Mouse (Mus musculus) lung, postnatal 0 days (tissue): ENCODE results near the gene Flii. TPM values are rescaled to one million over a fixed set of nuclear protein-coding genes. Genes with fewer than 3 reads are reported as not detected.
A peak's percentile ranks its signal among the peaks of the same experiment; 100 is the strongest.

Experiments used
- ATAC-seq: fragments of 200-750 bp; cut with Nextera tagmentation; 2 replicates; pipeline ENCODE4 v1.8.0; 2017; ENCODE audit warnings: moderate library complexity
- DNase-seq: peaks from one replicate; pipeline ENCODE4 v3.0.0-alpha.2; 2016; ENCODE audit warnings: low spot score
- H3K27ac ChIP-seq: fragments of 300-500 bp; sonication (generic); 2 replicates; pipeline ENCODE4 v1.5.1; 2014; ENCODE audit warnings: antibody characterized with exemption, mild to moderate bottlenecking, low read length, mixed read lengths
- H3K27me3 ChIP-seq: fragments of 300-500 bp; sonication (generic); replicated peaks from 2 replicates; pipeline ENCODE4 v1.6.1; 2014; ENCODE audit warnings: low read length, mixed read lengths; ENCODE audit not compliant: insufficient read depth
- H3K36me3 ChIP-seq: fragments of 300-500 bp; sonication (generic); 2 replicates; pipeline ENCODE4 v1.6.1; 2014; ENCODE audit warnings: low read length, mixed read lengths; ENCODE audit not compliant: insufficient read depth
- H3K4me1 ChIP-seq: fragments of 300-500 bp; sonication (generic); 2 replicates; pipeline ENCODE4 v1.6.1; 2014; ENCODE audit warnings: antibody characterized with exemption, low read depth, low read length, mixed read lengths; ENCODE audit not compliant: insufficient read depth
- H3K4me2 ChIP-seq: fragments of 300-500 bp; sonication (generic); replicated peaks from 2 replicates; pipeline ENCODE4 v1.6.1; 2014; ENCODE audit warnings: low read depth, mild to moderate bottlenecking, low read length, moderate library complexity, mixed read lengths
- H3K4me3 ChIP-seq: fragments of 300-500 bp; sonication (generic); 2 replicates; pipeline ENCODE4 v1.5.1; 2014; ENCODE audit warnings: low read depth, low read length
- H3K9ac ChIP-seq: fragments of 300-500 bp; sonication (generic); replicated peaks from 2 replicates; pipeline ENCODE4 v1.6.1; 2014; ENCODE audit warnings: low read depth, mild to moderate bottlenecking
- H3K9me3 ChIP-seq: fragments of 300-500 bp; sonication (generic); 2 replicates; pipeline ENCODE4 v1.6.1; 2016; ENCODE audit warnings: low read length, mixed read lengths
- CTCF ChIP-seq: IDR thresholded peaks from 2 replicates; pipeline ENCODE4 v1.5.1; 2016; ENCODE audit warnings: antibody characterized with exemption, mild to moderate bottlenecking
- EP300 ChIP-seq: IDR thresholded peaks from 2 replicates; pipeline ENCODE4 v1.6.1; 2016; ENCODE audit warnings: antibody characterized with exemption, mild to moderate bottlenecking, control low read depth
- WGBS: fragments of 180-500 bp; shearing (Covaris S2); extraction: QIAGEN DNeasy Blood & Tissue Kit; methylation state at CpG from one replicate; pipeline ENCODE4 v1.1.7; 2014; 5-methylcytosine and 5-hydroxymethylcytosine counted together
- polyA plus RNA-seq: library from polyadenylated mRNA; unstranded; fragments of >200 nt; fragmentation: Nextera tagmentation; extraction: Ambion mirVana; gene quantifications from 2 replicates; pipeline ENCODE4 v1.2.1, GENCODE M21; 2015

The Flii gene
- 72.4 and 77.3 TPM in 2 replicates for polyA plus RNA-seq

- Histone ChIP-seq H3K4me1 (peaks cover 13% of the 10 kb centered on the region; the same call in 1 of the 2 replicates), H3K4me2 (peak within 1 kb of the TSS; percentile 65), H3K9ac (peak within 1 kb of the TSS; percentile 86), H3K27me3 (no peaks in the 10 kb centered on the region), H3K4me3 (peak within 1 kb of the TSS; percentile 89), H3K9me3 (no peaks in the 10 kb centered on the region), H3K27ac (peak within 1 kb of the TSS; percentile 92), H3K36me3 (0 out of 2 replicates have a peak, but pooled peaks cover 15% of the 10 kb centered on the region)
- peak; percentile 84 for ATAC-seq
- WGBS, result under 1% methylated on average over 37 of the region's 71 CpGs
- peak; percentile 90 for DNase-seq
- TF ChIP-seq EP300, result no peak
- TF ChIP-seq CTCF, result peak; percentile 70
Measured at GRCm38 (mm10) chr11:60726601-60727391, at the start of gene Flii. TSS of gene Flii (minus strand) at chr11:60727263.

GRCm38 (mm10) chr11:60776107-60776828, 49.2 kb upstream of the Flii start:
- peak overlapping the region; percentile 78 for H3K27ac ChIP-seq
- DNase-seq (peak; percentile 32), ATAC-seq (no peak)
- H3K4me3 ChIP-seq, result peak overlapping the region; percentile 71
- WGBS, result 3% methylated on average over 17 of the region's 17 CpGs
- H3K9ac ChIP-seq, result peak overlapping the region; percentile 68
- no peaks in the 10 kb centered on the region for H3K9me3 ChIP-seq
- H3K27me3 ChIP-seq, result no peaks in the 10 kb centered on the region
- peaks cover 44% of the 10 kb centered on the region for H3K4me1 ChIP-seq
- H3K36me3 ChIP-seq, result no peaks in the 10 kb centered on the region; the same call in 1 of the 2 replicates
- peak overlapping the region; percentile 70 for H3K4me2 ChIP-seq
- TF ChIP-seq CTCF (no peak), EP300 (no peak)

GRCm38 (mm10) chr11:60775578-60775977, 48.5 kb upstream of the Flii start:
- 34% methylated on average over 6 of the region's 6 CpGs for WGBS
- peak overlapping the region; percentile 12; the same call in 1 of the 2 replicates for H3K9ac ChIP-seq
- DNase-seq, result no peak
- H3K9me3 ChIP-seq, result no peaks in the 10 kb centered on the region
- H3K27ac ChIP-seq, result peak overlapping the region; percentile 23; the same call in 1 of the 2 replicates
- ATAC-seq, result no peak
- TF ChIP-seq CTCF, result no peak
- no peak for TF ChIP-seq EP300
- no peaks in the 10 kb centered on the region for H3K27me3 ChIP-seq
- peak overlapping the region; percentile 70 for H3K4me2 ChIP-seq
- H3K4me1 ChIP-seq, result peaks cover 37% of the 10 kb centered on the region
- no peak overlapping the region for H3K4me3 ChIP-seq
- H3K36me3 ChIP-seq, result no peaks in the 10 kb centered on the region; the same call in 1 of the 2 replicates

- H3K4me3 ChIP-seq, result no peak overlapping the region
- no peak for TF ChIP-seq EP300
- no peak for TF ChIP-seq CTCF
- DNase-seq (peak; percentile 33), ATAC-seq (no peak)
- no peaks in the 10 kb centered on the region for H3K36me3 ChIP-seq
- H3K9me3 ChIP-seq, result no peaks in the 10 kb centered on the region
- H3K4me1 ChIP-seq, result peaks cover 30% of the 10 kb centered on the region
- no peaks in the 10 kb centered on the region for H3K27me3 ChIP-seq
- peak overlapping the region; percentile 12; the same call in 1 of the 2 replicates for H3K9ac ChIP-seq
- H3K27ac ChIP-seq, result 0 out of 2 replicates have a peak overlapping the region, but pooled peaks have one; percentile 23
- no peak overlapping the region for H3K4me2 ChIP-seq
- 28% methylated on average over 1 of the region's 1 CpGs for WGBS
Measured at GRCm38 (mm10) chr11:60774841-60775240, 47.8 kb upstream of the Flii start.

- Histone ChIP-seq H3K4me3 (no peak overlapping the region), H3K4me2 (no peak overlapping the region), H3K27ac (no peak overlapping the region), H3K4me1 (peaks cover 24% of the 10 kb centered on the region), H3K9ac (no peak overlapping the region), H3K27me3 (no peaks in the 10 kb centered on the region), H3K36me3 (no peaks in the 10 kb centered on the region), H3K9me3 (no peaks in the 10 kb centered on the region)
- WGBS, result 82% methylated on average over 3 of the region's 3 CpGs
- DNase-seq (no peak), ATAC-seq (no peak)
- TF ChIP-seq EP300 (no peak), CTCF (no peak)
Measured at GRCm38 (mm10) chr11:60774158-60774689, 47.2 kb upstream of the Flii start.

GRCm38 (mm10) chr11:60772161-60772560, 45.1 kb upstream of the Flii start:
- WGBS, result 79% methylated on average over 4 of the region's 4 CpGs
- H3K4me2 ChIP-seq, result no peak overlapping the region
- H3K9me3 ChIP-seq, result no peaks in the 10 kb centered on the region
- H3K4me1 ChIP-seq, result peaks cover 9% of the 10 kb centered on the region; the same call in 1 of the 2 replicates
- no peak overlapping the region for H3K27ac ChIP-seq
- TF ChIP-seq EP300 (no peak), CTCF (no peak)
- H3K9ac ChIP-seq, result no peak overlapping the region
- H3K27me3 ChIP-seq, result no peaks in the 10 kb centered on the region
- H3K4me3 ChIP-seq, result no peak overlapping the region
- no peak for ATAC-seq
- H3K36me3 ChIP-seq, result no peaks in the 10 kb centered on the region
- DNase-seq, result no peak
